Comparison of ENCODE assay signal across 13 mouse cellular contexts in genomic region chr8:11248712-11249111, GRCm38 (mm10).
DNase-seq lines count a peak whose midpoint lies in the region; ATAC-seq and TF ChIP-seq lines count a peak whose summit lies in the region.
"Had no signal": no experiment of that assay in that cellular context is flagged by ENCODE, and none has a peak within 500 bp of the region (broad histone marks: within the 10 kb centered on the region; RNA-seq: fewer than 3 reads in every experiment).

No protein-coding gene starts in this region.

- TF ChIP-seq RAD21 in CH12.LX (IDR thresholded peaks at IDR 0.05; ENCODE audit: low read depth, low read length) = no peak

- peaks cover 6% of the 10 kb centered on the region for H3K79me2 ChIP-seq in heart, adult 2 months (replicated peaks; ENCODE audit: control insufficient read depth, insufficient read depth, low read length)
- no peaks in the 10 kb centered on the region for H3K79me2 ChIP-seq in CH12.LX (replicated peaks; ENCODE audit: control insufficient read depth, extremely low read depth, insufficient read depth, poor library complexity, severe bottlenecking)

- in situ Hi-C loops in CH12.LX (cut with MboI; ENCODE audit: low pct_ligation_motif_present, low pct_unique_long_range_greater_than_20kb, low sequenced_read_pairs) = no loop called here

- no peaks in the 10 kb centered on the region for H3K27me3 ChIP-seq in heart, adult 2 months (ENCODE audit: control insufficient read depth, insufficient read depth, low read length)
- no peaks in the 10 kb centered on the region for H3K27me3 ChIP-seq in intestine, embryonic 14.5 days (replicated peaks; ENCODE audit: control insufficient read depth, insufficient read depth, low read length)
- no peaks in the 10 kb centered on the region for H3K27me3 ChIP-seq in intestine, postnatal 0 days (replicated peaks; ENCODE audit: control insufficient read depth, insufficient read depth, low read length)
- H3K27me3 ChIP-seq in CH12.LX (replicated peaks) = peaks cover 87% of the 10 kb centered on the region
- H3K27me3 ChIP-seq in lung, postnatal 0 days (replicated peaks; ENCODE audit: insufficient read depth, low read length) = no peaks in the 10 kb centered on the region
- H3K27me3 ChIP-seq: hindbrain, embryonic 15.5 days; limb, embryonic 15.5 days had no signal

- H3K4me1 ChIP-seq in heart, adult 2 months (ENCODE audit: control insufficient read depth, insufficient read depth, low read length) = peaks cover 27% of the 10 kb centered on the region
- H3K4me1 ChIP-seq in intestine, embryonic 14.5 days (replicated peaks; ENCODE audit: control insufficient read depth, insufficient read depth, low read length) = peaks cover 32% of the 10 kb centered on the region
- H3K4me1 ChIP-seq in intestine, postnatal 0 days (replicated peaks; ENCODE audit: control insufficient read depth, insufficient read depth, low read length) = no peaks in the 10 kb centered on the region
- H3K4me1 ChIP-seq in CH12.LX (ENCODE audit: control insufficient read depth in 1 of 2, insufficient read depth in 2 of 2) = no peaks in the 10 kb centered on the region
- peaks cover 20% of the 10 kb centered on the region; the same call in 1 of the 2 replicates for H3K4me1 ChIP-seq in lung, postnatal 0 days (ENCODE audit: insufficient read depth, low read depth, low read length)
- H3K4me1 ChIP-seq: hindbrain, embryonic 15.5 days had no signal

- H3K4me2 ChIP-seq in intestine, embryonic 14.5 days (ENCODE audit: low read length) = no peak overlapping the region
- no peak overlapping the region for H3K4me2 ChIP-seq in intestine, postnatal 0 days (replicated peaks; ENCODE audit: low read depth)
- no peak overlapping the region for H3K4me2 ChIP-seq in CH12.LX (ENCODE audit: insufficient read depth, low read depth, poor library complexity, severe bottlenecking)
- no peak overlapping the region for H3K4me2 ChIP-seq in lung, postnatal 0 days (replicated peaks; ENCODE audit: low read depth, low read length)
- H3K4me2 ChIP-seq: hindbrain, embryonic 15.5 days; limb, embryonic 15.5 days had no signal

- TF ChIP-seq EP300 in heart, adult 2 months (IDR thresholded peaks at IDR 0.05; ENCODE audit: insufficient read depth, low read depth, low read length) = no peak
- TF ChIP-seq EP300 in CH12.LX (IDR thresholded peaks at IDR 0.05; ENCODE audit: low read length) = no peak
- TF ChIP-seq EP300 in lung, postnatal 0 days (IDR thresholded peaks at IDR 0.05) = peak; percentile 27

- dilution Hi-C loops in CH12.LX (cut with MboI; ENCODE audit: extremely low pct_ligation_motif_present, extremely low pct_unique_long_range_greater_than_20kb, low sequenced_read_pairs) = no loop called here

- no peak for DNase-seq in heart, adult 2 months
- DNase-seq in heart, postnatal 4 days = no peak
- DNase-seq in intestine, embryonic 14.5 days (ENCODE audit: low spot score) = no peak
- DNase-seq in CH12.LX (ENCODE audit: extremely low read depth) = no peak
- peak; percentile 57 for DNase-seq in lung, postnatal 0 days (ENCODE audit: low spot score)
- DNase-seq in cerebellum, adult 18-20 months = no peak
- DNase-seq: cerebellum, adult 11-12 months; right cerebral cortex, postnatal 14 days; thymus, postnatal 14 days had no signal

- TF ChIP-seq CTCF in heart, adult 2 months (IDR thresholded peaks at IDR 0.05) = no peak
- no peak for TF ChIP-seq CTCF in intestine, postnatal 0 days (IDR thresholded peaks at IDR 0.05; ENCODE audit: low read depth)
- no peak for TF ChIP-seq CTCF in CH12.LX (conservative IDR thresholded peaks at IDR 0.05 in 1 of 2, IDR thresholded peaks at IDR 0.05 in 1 of 2; ENCODE audit: low read depth in 2 of 2, low read length in 2 of 2)
- no peak for TF ChIP-seq CTCF in lung, postnatal 0 days (IDR thresholded peaks at IDR 0.05)

- H3K36me3 ChIP-seq in heart, adult 2 months (ENCODE audit: control insufficient read depth, insufficient read depth, low read length) = peaks cover 9% of the 10 kb centered on the region
- H3K36me3 ChIP-seq in intestine, embryonic 14.5 days (ENCODE audit: control insufficient read depth, insufficient read depth, low read length) = peaks cover 24% of the 10 kb centered on the region
- H3K36me3 ChIP-seq in intestine, postnatal 0 days (ENCODE audit: control insufficient read depth, insufficient read depth) = 0 out of 2 replicates have a peak, but pooled peaks cover 7% of the 10 kb centered on the region
- H3K36me3 ChIP-seq in CH12.LX (replicated peaks in 1 of 2; ENCODE audit: control insufficient read depth in 1 of 2, insufficient read depth in 1 of 2, low read length in 1 of 2) = no peaks in the 10 kb centered on the region
- H3K36me3 ChIP-seq in lung, postnatal 0 days (ENCODE audit: insufficient read depth, low read length) = peaks cover 14% of the 10 kb centered on the region; the same call in 1 of the 2 replicates
- H3K36me3 ChIP-seq: hindbrain, embryonic 15.5 days had no signal

- peak overlapping the region; percentile 71 for H3K27ac ChIP-seq in heart, adult 2 months
- H3K27ac ChIP-seq in intestine, embryonic 14.5 days (ENCODE audit: low read depth) = peak overlapping the region; percentile 9; the same call in 1 of the 2 replicates
- no peak overlapping the region for H3K27ac ChIP-seq in intestine, postnatal 0 days (ENCODE audit: low read depth, low read length)
- no peak overlapping the region for H3K27ac ChIP-seq in CH12.LX (ENCODE audit: insufficient read depth, low read depth)
- H3K27ac ChIP-seq in lung, postnatal 0 days (ENCODE audit: low read length) = peak overlapping the region; percentile 73
- H3K27ac ChIP-seq: hindbrain, embryonic 15.5 days; limb, embryonic 15.5 days had no signal

- H3K4me3 ChIP-seq in heart, adult 2 months = no peak overlapping the region
- no peak overlapping the region for H3K4me3 ChIP-seq in intestine, embryonic 14.5 days (ENCODE audit: low read depth, low read length)
- H3K4me3 ChIP-seq in intestine, postnatal 0 days (ENCODE audit: low read depth, low read length) = no peak overlapping the region
- no peak overlapping the region for H3K4me3 ChIP-seq in CH12.LX (replicated peaks in 1 of 3; ENCODE audit: low read depth in 2 of 3, low read length in 2 of 3, poor library complexity in 1 of 3)
- H3K4me3 ChIP-seq in lung, postnatal 0 days (ENCODE audit: low read depth, low read length) = no peak overlapping the region
- H3K4me3 ChIP-seq: hindbrain, embryonic 15.5 days; limb, embryonic 15.5 days had no signal

- intact Hi-C loops in heart, adult 2 months (cut with DNase I) = no loop called here

- H3K9me3 ChIP-seq in intestine, embryonic 14.5 days (ENCODE audit: control insufficient read depth, low read length) = no peaks in the 10 kb centered on the region
- no peaks in the 10 kb centered on the region for H3K9me3 ChIP-seq in intestine, postnatal 0 days (ENCODE audit: control insufficient read depth)
- H3K9me3 ChIP-seq in CH12.LX (replicated peaks; ENCODE audit: low read length) = peaks cover 6% of the 10 kb centered on the region
- H3K9me3 ChIP-seq in lung, postnatal 0 days (ENCODE audit: low read length) = no peaks in the 10 kb centered on the region
- H3K9me3 ChIP-seq: hindbrain, embryonic 15.5 days; limb, embryonic 15.5 days had no signal

- WGBS in heart, adult 2 months = 61% methylated on average over 7 of the region's 7 CpGs
- WGBS in intestine, embryonic 14.5 days = 44% methylated on average over 7 of the region's 7 CpGs
- WGBS in intestine, postnatal 0 days = 49% methylated on average over 7 of the region's 7 CpGs
- 46% methylated on average over 7 of the region's 7 CpGs for WGBS in lung, postnatal 0 days

- H3K9ac ChIP-seq in heart, adult 2 months (ENCODE audit: low read depth, low read length) = no peak overlapping the region
- H3K9ac ChIP-seq in intestine, embryonic 14.5 days (ENCODE audit: low read length) = no peak overlapping the region
- no peak overlapping the region for H3K9ac ChIP-seq in intestine, postnatal 0 days (ENCODE audit: low read depth, low read length)
- no peak overlapping the region for H3K9ac ChIP-seq in CH12.LX (ENCODE audit: insufficient read depth, low read depth)
- no peak overlapping the region for H3K9ac ChIP-seq in lung, postnatal 0 days (replicated peaks; ENCODE audit: low read depth)
- H3K9ac ChIP-seq: hindbrain, embryonic 15.5 days; limb, embryonic 15.5 days had no signal

- ATAC-seq in intestine, embryonic 14.5 days (replicated peaks; ENCODE audit: low FRiP score, low TSS enrichment, low read depth) = no peak
- no peak for ATAC-seq in intestine, postnatal 0 days
- peak; percentile 10 for ATAC-seq in lung, postnatal 0 days
- ATAC-seq: forebrain, embryonic 16.5 days had no signal

- TF ChIP-seq POLR2A in heart, adult 2 months (IDR thresholded peaks at IDR 0.05; ENCODE audit: insufficient read depth, low read depth, low read length) = no peak
- no peak for TF ChIP-seq POLR2A in CH12.LX (IDR thresholded peaks at IDR 0.05; ENCODE audit: low read depth, low read length)

TF ChIP-seq in CH12.LX, 34 proteins besides CTCF, POLR2A, EP300 and RAD21:
- TF ChIP-seq ETS1 (conservative IDR thresholded peaks at IDR 0.05; ENCODE audit: low read depth, low read length) (no peak), MXI1 (IDR thresholded peaks at IDR 0.05; ENCODE audit: low read depth, low read length) (no peak), TBP (conservative IDR thresholded peaks at IDR 0.05; ENCODE audit: low read depth, low read length) (no peak), BHLHE40 (IDR thresholded peaks at IDR 0.05; ENCODE audit: low read depth, low read length) (0 out of 2 replicates have a peak, but pooled peaks have one; percentile 4), USF2 (conservative IDR thresholded peaks at IDR 0.05; ENCODE audit: low read depth, low read length) (no peak)

Comparison
In these comparisons a context has a peak if more than half of its experiments do, and no peak if none do; other contexts are left out.
1. H3K27ac ChIP-seq: peak in heart, adult 2 months (single experiment), intestine, embryonic 14.5 days (single experiment) and lung, postnatal 0 days (single experiment); none in intestine, postnatal 0 days (single experiment) and CH12.LX (single experiment).